Mouse (Mus musculus) spleen, postnatal 4 days (tissue): Measurements from ENCODE around the gene Kpna6.

Experiments used
- DNase-seq, 2 experiments: peaks; one replicate each; pipeline ENCODE4 v3.0.0; 2022; ENCODE audit warnings: low spot score in 2 of 2

Gene Kpna6

DNA sequence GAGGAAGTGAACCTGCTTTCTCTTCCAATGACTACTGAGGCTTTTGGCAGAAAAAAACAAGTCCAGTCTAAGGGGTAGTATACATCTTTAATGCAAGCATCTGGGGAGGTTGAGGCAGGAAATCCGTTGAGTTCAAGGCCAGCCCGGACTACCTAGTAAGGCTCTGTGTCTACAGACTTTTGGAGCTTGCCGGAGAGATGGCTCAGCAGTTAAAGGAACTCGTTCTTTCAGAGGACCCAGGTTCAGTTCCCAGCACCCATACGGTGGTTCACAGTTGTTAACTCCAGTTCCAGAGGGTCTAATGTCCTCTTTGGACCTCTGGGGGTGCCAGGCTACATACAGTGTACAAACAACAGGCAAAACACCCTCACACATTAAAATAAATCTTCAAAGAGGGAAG is 54.5 kb downstream of the Kpna6 start:
- no peak for DNase-seq

- DNase-seq, result no peak
Measured at GRCm38 (mm10) chr4:129617121-129617641, 55.4 kb downstream of the Kpna6 start.

GRCm38 (mm10) chr4:129616631-129617030 is 55.9 kb downstream of the Kpna6 start:
- no peak for DNase-seq

- DNase-seq, result no peak
Measured at GRCm38 (mm10) chr4:129615801-129616290, 56.7 kb downstream of the Kpna6 start.

GRCm38 (mm10) chr4:129614093-129614492 is 58.5 kb downstream of the Kpna6 start, which contains the start of gene Dcdc2b:
Gene Dcdc2b (minus strand): TSS chr4:129614257.
- no peak for DNase-seq

DNA sequence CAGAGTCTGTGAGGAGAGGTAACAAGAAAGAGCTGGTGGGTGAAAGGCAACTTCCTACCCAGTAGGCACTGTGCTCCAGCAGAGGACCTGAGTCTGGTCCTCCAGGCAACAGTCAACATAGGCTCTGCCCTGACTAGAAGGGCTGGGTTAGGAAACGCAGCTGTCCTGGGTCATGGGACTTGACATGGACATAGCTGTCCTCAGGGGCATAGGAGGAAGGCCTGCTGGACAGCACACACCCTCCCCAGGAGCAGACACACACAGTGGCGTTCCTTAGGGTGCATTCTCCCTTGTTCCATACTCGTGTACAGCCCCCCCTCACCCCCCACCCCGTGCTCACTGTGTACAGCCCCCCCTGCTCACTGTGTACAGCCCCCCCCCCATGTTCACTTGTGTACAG is 62.1 kb downstream of the Kpna6 start:
- no peak for DNase-seq

DNA sequence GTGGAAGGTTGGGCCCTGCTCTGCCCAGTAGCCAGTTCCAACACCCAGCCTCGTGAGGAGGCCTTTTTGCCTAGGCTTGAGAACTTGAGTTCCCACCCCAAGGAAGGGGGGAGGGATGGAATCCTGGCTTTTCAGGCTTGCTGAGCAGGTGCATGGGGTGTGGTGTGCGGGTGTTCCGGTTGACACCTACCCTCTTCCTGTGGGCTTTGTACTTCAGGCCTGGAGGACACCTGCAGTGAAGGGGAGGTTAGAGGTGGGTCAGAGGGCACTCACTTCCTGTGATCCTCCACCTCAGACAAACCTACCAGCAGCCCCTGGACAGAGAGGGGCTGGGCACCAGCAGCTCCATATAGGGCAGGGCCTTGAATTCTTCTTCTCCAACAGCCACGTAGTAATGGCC is 62.5 kb downstream of the Kpna6 start:
- no peak for DNase-seq

DNA sequence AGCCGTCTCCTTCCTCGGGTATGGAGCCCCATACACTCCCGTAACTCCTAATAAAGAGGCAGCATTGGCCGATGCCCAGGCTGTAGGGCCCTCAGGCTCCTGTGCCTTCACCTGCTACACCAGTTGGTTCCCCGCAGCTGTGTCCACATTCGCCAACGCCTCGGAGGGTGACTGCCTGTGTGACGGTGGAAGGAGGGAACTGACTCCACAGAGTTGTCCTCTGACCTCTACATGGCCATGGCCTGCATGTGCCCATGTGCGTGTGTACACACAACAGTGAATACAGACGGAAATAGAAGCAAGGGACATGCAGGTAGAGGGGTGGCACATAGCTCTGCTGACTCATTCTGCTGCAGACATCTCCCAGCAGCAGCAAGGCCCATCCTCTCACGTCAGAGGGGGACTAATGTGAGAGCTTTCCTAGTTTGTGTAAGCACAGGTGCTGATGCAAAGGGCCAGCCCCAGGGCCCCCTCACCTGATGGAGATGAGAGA is 63.4 kb downstream of the Kpna6 start:
- peak in 1 of 2 experiments; percentile 67 for DNase-seq

DNA sequence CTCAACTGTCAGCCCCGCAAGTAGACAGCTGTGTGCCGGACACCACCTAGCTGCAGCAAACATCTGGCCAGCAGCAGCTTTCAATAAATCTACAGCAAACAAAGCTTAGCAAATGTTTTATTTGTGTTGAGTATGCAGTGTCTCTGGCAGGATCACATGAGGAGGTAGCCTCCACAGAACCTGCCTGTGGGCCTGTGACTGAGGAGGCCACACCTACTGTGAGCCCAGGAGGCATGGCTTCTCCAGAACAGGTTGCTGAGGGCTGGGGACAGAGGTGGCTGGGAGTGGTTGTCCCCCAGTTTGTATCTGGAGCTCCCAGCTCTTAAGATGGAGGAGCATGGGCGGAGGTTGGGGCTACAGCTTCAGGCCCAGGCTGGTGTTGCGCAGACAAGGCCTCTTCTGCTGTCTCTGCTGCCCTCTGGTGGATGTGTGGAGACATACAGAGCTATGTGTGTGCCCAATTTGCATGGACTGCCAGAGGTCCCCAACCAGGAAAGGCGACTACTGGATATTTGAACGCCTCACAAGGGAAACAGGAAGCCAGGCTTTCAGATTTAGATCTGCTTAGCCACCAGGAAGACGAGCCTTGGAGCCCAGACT is 64.0 kb downstream of the Kpna6 start:
- DNase-seq, result peak; percentile 85 to 93

DNA sequence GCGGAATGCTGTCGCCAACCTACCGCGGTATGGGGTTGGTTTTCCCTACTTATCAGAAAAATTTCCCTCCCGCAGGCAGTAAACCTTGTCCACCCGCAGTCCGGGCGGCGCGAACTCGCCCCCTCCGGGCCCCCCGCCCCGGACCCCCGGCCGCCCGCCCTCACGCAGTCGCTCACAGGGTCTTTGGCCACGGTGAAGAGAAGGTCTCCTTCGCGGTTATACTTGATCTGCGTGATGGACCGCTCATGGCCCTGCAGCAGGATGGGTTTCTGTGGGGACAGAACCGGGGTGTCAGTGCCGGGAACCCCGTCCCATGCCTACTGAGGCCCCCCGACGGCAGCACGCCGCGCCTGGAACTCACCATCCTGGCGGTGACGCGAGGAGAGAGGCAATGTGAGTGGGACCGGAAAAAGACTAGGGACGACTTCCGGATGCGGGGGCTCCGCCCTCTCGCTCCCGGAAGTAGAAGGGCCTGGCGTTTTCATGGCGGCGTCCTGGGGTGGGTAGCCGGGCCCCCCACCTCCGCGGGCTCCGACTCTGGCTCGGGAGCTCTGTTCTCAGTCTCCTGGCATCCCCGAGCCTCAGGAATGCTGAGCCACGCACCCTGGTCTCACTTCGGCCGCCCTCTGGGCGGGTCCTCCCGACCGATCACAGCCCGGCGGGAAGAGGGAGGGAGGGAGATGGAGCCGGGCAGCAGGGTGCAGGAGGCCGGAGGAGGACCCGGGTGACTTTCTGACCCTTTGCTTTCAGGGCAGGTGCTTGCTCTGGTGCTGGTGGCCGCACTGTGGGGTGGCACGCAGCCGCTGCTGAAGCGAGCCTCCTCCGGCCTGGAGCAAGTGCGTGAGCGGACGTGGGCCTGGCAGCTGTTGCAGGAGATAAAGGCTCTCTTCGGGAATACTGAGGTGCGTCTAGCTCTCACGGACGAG is 72.1 kb downstream of the Kpna6 start, which contains the start of the genes Eif3i and Tmem234:
Eif3i (minus strand) TSS at position 416 of the 926 bp plus-strand sequence.
Tmem234 (plus strand) TSS at position 436 of the 926 bp plus-strand sequence.
- DNase-seq, result peak; percentile 83 to 90
